15 mouse cellular contexts compared by ENCODE assay signal in the genomic region with DNA sequence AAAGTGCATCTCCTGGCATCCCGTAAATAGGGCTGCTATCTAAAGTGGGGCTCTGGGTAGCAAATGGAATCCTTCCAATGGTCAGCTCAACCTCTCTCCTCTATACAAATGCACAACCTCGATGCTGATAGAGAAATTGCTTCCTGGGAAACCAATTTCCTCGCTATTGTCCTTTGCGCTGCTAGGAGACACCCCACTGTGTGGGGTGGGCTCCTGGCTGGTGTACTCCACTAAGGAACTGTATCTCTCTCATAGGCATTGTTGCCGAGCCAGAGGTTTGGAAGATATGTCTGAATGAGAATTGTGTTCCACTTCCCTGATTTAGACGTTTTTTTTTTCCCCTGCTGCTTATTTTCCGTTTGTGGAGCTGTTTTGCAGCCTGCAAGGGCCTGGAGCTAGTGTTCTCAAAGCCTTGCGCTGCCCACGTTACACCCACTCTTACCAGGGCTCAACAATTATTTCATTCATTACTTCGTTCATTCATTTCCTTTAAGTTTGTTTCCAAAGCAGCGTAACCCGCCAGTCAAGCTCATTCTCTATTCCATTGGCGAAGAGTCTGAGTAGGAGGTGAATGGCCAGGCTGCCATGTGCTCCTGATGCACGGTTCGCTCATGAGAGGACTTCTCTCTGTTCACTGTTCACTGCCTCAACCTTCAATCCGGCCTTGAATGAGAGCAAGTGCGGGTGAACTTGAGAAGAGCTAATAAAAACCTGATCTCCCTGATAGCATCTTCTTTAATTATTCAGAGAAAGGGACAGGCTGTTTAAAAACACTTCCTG.
DNase-seq lines count a peak whose midpoint lies in the region; ATAC-seq and TF ChIP-seq lines count a peak whose summit lies in the region.
"Had no signal": no experiment of that assay in that cellular context is flagged by ENCODE, and none has a peak within 500 bp of the region (broad histone marks: within the 10 kb centered on the region; RNA-seq: fewer than 3 reads in every experiment).

No protein-coding gene starts in this region.

- TF ChIP-seq CTCF in E14TG2a.4 (conservative IDR thresholded peaks at IDR 0.05; ENCODE audit: low read length) = no peak

- ATAC-seq in midbrain, embryonic 14.5 days (ENCODE audit: low FRiP score, low TSS enrichment) = no peak
- ATAC-seq: CD4-positive, CD25-positive, alpha-beta regulatory T cell, adult 4 months had no signal

- H3K4me3 ChIP-seq in E14TG2a.4 (replicated peaks; ENCODE audit: low read length) = peak overlapping the region; percentile 21; the same call in 1 of the 2 replicates
- no peak overlapping the region for H3K4me3 ChIP-seq in midbrain, embryonic 14.5 days (replicated peaks; ENCODE audit: low read depth, low read length)
- H3K4me3 ChIP-seq: left cerebral cortex, adult 2 months; limb, embryonic 15.5 days had no signal

- H3K9me3 ChIP-seq in E14TG2a.4 (ENCODE audit: low read length) = no peaks in the 10 kb centered on the region
- H3K9me3 ChIP-seq in midbrain, embryonic 14.5 days (ENCODE audit: control insufficient read depth, low read length) = no peaks in the 10 kb centered on the region
- H3K9me3 ChIP-seq: limb, embryonic 15.5 days had no signal

- H3K9ac ChIP-seq in midbrain, embryonic 14.5 days (replicated peaks; ENCODE audit: low read length) = no peak overlapping the region
- H3K9ac ChIP-seq: limb, embryonic 15.5 days; lung, embryonic 14.5 days had no signal

- no peak overlapping the region; the same call in 1 of the 2 replicates for H3K4me2 ChIP-seq in midbrain, embryonic 14.5 days (ENCODE audit: low read length)
- H3K4me2 ChIP-seq: limb, embryonic 15.5 days; lung, embryonic 14.5 days had no signal

- 38% methylated on average over 17 of the region's 17 CpGs for WGBS in midbrain, embryonic 14.5 days

- peaks cover 71% of the 10 kb centered on the region for H3K4me1 ChIP-seq in E14TG2a.4 (replicated peaks; ENCODE audit: low read depth, low read length)
- H3K4me1 ChIP-seq in midbrain, embryonic 14.5 days (ENCODE audit: control insufficient read depth, insufficient read depth, low read length) = peaks cover 6% of the 10 kb centered on the region; the same call in 1 of the 2 replicates
- H3K4me1 ChIP-seq: limb, embryonic 15.5 days had no signal

- peak; percentile 39 to 64 for DNase-seq in layer of hippocampus, adult 18-20 months (ENCODE audit: low spot score in 2 of 2)
- DNase-seq in layer of hippocampus, postnatal 36 days = no peak
- DNase-seq in R1 (ENCODE audit: low read depth, low spot score) (peak; percentile 84), adipocyte (ENCODE audit: low spot score) (no peak)
- DNase-seq in midbrain, embryonic 14.5 days = peak; percentile 48
- no peak for DNase-seq in adrenal gland, adult 8-10 months
- DNase-seq: adrenal gland, postnatal 25 days; cerebellum, adult 11-12 months; heart, postnatal 36 days; kidney, adult 2 months; lung, embryonic 14.5 days had no signal

- peaks cover 14% of the 10 kb centered on the region for H3K27me3 ChIP-seq in E14TG2a.4 (ENCODE audit: insufficient read depth, low read length)
- H3K27me3 ChIP-seq in midbrain, embryonic 14.5 days (ENCODE audit: control insufficient read depth, insufficient read depth, low read length) = no peaks in the 10 kb centered on the region
- H3K27me3 ChIP-seq: limb, embryonic 15.5 days had no signal

- no peaks in the 10 kb centered on the region for H3K36me3 ChIP-seq in E14TG2a.4 (ENCODE audit: insufficient read depth, low read length)
- no peaks in the 10 kb centered on the region for H3K36me3 ChIP-seq in midbrain, embryonic 14.5 days (ENCODE audit: control insufficient read depth, insufficient read depth, low read length)
- H3K36me3 ChIP-seq: limb, embryonic 15.5 days had no signal

- H3K27ac ChIP-seq in midbrain, embryonic 14.5 days (replicated peaks; ENCODE audit: low read depth, low read length) = 0 out of 2 replicates have a peak overlapping the region, but pooled peaks have one; percentile 28
- H3K27ac ChIP-seq: left cerebral cortex, adult 2 months; limb, embryonic 15.5 days had no signal

Comparison
In these comparisons a context has a peak if more than half of its experiments do, and no peak if none do; other contexts are left out.
1. DNase-seq: peak in layer of hippocampus, adult 18-20 months (2 of 2), R1 (single experiment) and midbrain, embryonic 14.5 days (single experiment); none in layer of hippocampus, postnatal 36 days (0 of 2), adrenal gland, adult 8-10 months (single experiment) and adipocyte (single experiment).